Mouse (Mus musculus) layer of hippocampus, postnatal 25 days (tissue): ENCODE measurements around the gene Zfp664. TPM values are rescaled to one million over a fixed set of nuclear protein-coding genes. Genes with fewer than 3 reads are reported as not detected.

ENCODE experiments used
- DNase-seq, 2 experiments: peaks; one replicate each; pipeline ENCODE4 v3.0.0; 2022; ENCODE audit warnings: mixed read lengths in 2 of 2, low spot score in 1 of 2; ENCODE audit errors: extremely low spot score in 1 of 2
- total RNA-seq, 2 experiments: library from RNA; stranded (reverse); gene quantifications; 2 replicates each; pipeline ENCODE4 v1.2.3; 2021

The Zfp664 gene
- total RNA-seq, 2 experiments from 2014 or later, result 60.8 to 68.3 TPM

DNA sequence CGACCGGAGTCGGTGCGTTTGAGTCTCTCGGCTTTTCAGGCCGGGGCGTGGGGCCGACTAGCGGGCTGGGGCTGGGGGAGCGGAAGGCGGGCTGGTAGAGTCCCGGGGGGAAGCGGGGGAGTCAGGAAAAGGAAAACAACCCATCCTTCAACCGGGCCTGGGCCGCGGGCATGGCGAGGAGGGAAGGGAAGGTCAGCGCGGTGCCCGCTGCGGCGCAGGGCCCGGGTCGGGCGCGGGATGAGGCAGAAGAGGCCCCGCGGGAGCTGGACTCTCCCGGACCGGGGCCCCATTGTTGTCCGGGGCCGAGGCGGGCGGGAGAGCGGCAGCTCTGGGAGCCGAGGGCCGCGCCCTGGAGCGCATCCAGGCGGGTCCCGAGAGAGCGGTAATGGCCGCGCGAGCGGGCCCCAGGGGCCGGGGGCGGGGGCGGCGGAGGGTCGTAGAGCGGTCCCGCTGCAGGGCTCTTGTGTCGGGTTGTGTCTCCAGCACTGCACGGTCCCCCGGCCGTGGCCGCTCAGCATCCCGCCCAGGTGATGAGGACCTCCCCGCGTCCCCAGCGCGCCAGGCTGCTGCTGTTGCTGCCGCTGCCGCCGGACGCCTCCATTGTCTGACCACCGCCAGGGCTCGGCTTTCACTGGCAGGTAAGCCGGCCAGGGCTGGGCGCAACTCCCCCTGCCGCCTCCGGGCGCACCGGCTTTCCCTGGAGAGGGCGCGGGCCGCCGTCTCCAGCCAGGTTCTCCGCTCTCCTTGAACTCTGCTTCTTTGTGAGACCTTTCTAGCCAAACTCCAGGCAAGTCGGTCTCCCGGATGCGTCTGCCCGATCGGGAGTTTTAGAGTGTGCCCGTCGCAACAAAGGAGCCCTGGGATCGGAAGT is 615 bp downstream of the Zfp664 start:
- no peak for DNase-seq

DNA sequence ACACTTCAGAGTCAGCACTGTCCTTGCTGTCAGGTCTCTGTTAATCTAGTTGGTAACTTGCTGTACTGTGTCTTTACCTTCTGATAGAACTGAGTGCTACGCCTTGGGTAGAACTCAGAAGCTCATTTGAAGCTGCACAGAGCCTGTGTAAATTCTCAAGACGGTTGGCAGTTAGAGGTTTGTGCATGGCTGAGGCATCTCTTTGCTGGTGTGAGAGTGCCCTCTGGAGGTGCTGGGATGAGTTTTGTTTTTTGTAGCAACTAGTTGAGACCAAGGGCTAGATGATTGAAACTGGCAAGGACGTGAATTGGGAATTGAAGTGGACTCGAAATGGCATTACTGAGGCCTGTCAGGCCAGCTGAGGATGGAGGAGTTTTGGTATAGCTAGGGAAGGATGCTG is 6.5 kb downstream of the Zfp664 start:
- DNase-seq, result peak; percentile 37 to 73

DNA sequence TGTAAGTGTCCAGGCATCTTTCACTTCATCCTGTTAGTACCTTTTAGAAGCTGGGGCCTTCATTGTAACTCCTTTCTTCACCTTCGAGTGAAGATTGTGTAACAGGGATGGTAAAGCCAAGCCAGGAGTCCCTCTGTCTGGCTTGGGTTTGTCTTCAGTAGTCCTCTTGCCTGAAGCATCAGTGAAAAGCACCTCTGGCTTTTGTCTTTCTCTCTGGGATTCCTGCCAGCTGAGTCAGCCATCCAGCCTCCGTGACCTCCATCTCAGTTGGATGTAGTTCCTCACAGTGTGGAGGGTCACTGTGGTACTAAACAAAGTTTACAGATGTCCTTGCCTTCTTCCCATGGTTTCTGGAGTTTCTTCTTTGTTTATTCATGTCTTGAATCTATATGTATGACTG is 9.5 kb downstream of the Zfp664 start:
- no peak for DNase-seq

- no peak for DNase-seq
Measured at GRCm38 (mm10) chr5:124873096-124873495, 10.6 kb downstream of the Zfp664 start.

- no peak for DNase-seq
Measured at GRCm38 (mm10) chr5:124873890-124874601, 11.6 kb downstream of the Zfp664 start.

GRCm38 (mm10) chr5:124879251-124879650 is 16.8 kb downstream of the Zfp664 start:
- no peak for DNase-seq

GRCm38 (mm10) chr5:124879801-124880200 is 17.3 kb downstream of the Zfp664 start:
- DNase-seq, result no peak

DNA sequence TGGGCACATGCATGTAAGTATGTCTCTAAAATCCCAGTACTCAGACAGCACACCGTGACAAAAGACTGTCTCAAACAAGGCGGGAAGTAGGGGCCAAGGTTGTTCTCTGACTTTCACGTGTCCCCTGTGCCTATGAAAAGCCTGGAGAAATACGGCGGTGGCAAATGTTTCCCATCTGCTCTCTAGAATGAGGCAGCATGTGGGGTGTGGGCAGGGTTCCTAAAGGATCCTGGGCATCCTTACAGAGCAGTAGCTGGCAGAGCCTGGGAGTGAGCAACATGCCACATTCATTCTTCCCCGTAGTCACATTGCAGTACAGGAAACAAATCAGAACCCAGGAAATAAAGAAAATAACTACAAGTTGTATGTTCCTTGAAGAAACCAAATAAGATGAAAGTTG is 21.4 kb downstream of the Zfp664 start:
- peak; percentile 43 to 44 for DNase-seq

GRCm38 (mm10) chr5:124888661-124889060 is 26.2 kb downstream of the Zfp664 start:
- no peak for DNase-seq

GRCm38 (mm10) chr5:124891921-124892370 is 29.5 kb downstream of the Zfp664 start:
- DNase-seq, result no peak

DNA sequence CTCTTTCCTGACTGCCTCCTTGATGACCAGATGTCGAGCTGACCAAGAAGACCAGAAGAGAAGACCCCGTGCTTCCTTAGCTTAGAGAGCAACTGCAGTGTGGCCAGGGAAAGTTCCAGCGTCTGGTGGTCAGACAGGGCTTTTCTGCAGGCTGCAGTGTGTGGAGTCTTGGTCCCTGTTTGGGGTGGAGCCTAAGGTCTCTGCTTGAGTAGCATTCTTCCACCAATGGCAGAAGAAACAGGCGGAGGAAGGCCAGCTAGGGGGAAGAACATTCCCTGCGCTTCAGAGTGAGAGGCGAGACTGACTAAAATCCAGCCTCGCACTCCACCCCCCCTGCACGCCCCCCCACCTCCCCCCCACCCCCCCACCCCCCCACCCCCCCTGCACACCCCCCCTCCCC is 33.6 kb downstream of the Zfp664 start:
- DNase-seq, result no peak

DNA sequence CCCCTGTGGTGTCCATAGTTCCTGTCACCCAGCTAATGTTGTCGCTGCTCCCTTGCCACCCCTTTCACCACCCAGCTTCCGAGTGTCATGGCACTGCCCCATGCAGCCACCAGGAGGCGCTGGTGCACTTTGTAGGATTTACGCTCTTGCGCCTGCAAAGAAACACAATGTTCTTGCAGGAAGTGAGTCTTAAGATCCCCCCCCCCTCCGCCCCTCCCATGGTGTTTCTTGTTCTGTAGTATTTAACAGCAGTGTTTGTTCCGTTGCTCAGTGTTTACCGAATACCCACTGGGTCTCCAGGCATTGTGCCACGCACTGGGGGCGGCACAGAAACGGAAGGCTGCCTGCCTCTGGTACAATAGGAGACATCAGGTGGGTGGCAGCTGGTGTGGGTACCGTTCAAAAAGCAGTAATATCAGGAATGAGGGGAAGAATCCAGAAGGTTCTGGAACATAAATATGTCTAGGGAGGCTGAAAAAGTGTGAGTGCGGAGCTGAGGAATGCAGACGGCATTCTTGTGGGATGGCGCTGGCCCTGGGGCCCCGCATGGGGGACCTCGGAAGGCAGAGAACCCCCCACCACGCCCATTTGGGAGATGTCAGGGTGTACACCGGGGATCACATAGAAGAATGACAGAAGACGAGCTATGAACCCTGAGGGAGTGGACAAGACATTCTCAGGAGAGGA is 37.6 kb downstream of the Zfp664 start:
- DNase-seq, result peak; percentile 77 to 90

DNA sequence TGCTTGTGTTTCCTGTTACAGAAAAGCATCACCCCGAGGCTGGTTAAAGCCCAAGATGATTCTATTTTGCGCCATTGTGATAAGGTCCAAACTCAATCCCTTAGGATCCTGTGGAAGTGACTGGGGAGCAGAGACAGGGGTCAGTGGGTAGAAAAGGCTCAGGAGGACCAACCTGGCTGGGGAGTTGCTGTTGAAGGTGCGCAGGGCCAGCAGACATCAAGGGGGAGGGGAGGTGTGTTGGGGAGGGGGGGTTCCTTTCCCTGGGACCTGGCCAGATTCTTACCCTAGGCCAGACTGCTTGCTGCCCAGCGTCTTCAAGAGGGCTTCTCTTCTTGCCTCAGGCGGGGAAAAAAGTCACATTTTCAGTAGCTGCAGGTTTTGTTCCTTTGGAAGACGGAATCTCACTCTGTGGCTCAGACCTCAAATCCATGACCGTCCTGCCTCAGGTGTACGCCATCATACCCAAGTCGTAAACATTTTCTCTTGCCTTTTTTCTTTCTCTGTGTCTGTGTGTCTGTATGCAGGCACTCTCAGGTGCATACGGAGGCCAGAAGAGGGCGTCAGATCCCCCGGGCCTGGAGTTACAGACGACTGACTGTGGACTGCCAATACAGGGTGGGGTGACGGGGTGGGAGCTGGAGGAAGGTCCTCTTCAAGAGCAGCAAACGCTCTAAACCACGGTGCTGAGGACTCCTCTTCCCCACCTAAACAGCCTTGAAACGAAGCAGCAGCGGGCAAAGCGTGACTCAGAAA is 38.4 kb downstream of the Zfp664 start:
- DNase-seq, result no peak

DNA sequence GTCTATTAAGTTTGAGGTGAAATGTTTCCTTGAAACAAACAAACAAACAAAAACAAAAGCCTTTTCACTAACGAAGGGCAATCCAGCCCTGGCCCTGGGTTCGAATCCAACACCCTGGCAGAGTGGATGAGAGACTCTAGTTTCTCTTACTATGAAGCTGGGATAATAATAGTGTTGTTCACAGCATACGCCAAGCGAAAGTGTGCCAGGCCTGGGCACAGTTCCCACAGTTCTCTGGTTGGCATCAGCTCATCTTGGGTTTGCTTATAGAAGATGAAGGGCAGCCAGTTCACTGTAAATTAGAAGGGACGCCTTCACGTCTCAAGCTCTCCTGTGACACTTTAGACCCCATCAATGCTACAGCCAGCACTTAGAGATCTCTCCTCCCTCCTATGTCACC is 39.2 kb downstream of the Zfp664 start:
- peak; percentile 35 to 57 for DNase-seq

- no peak for DNase-seq
Measured at GRCm38 (mm10) chr5:124902195-124902594, 39.7 kb downstream of the Zfp664 start.

- no peak for DNase-seq
Measured at GRCm38 (mm10) chr5:124903852-124904251, 41.4 kb downstream of the Zfp664 start.

DNA sequence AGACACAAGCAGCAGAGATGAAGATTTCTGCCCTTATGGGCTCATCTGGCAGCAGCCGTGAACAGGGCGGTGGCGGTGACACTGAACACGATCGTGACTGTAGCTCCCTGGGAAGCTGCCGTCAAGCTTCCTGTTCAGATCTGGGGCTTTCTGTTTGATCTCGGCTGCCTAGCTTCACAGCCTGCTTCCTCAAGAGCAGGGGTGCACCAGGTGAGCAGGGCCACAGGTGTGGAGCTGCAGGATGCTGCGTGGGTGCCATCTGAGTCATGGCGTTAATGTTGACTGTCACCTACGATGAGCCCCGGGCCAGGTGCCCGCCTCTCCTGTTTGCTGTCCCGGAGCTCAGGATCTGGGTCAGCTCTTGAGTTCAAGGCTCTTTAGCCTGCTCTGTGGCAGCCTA is 44.4 kb downstream of the Zfp664 start:
- no peak for DNase-seq

- DNase-seq, result peak; percentile 65 to 86
Measured at GRCm38 (mm10) chr5:124908860-124909259, 46.4 kb downstream of the Zfp664 start.

GRCm38 (mm10) chr5:124912276-124912675 is 49.8 kb downstream of the Zfp664 start:
- DNase-seq, result no peak
